Mouse (Mus musculus) layer of hippocampus, adult 2 months (tissue): ENCODE data around the gene Sptbn2. TPM values are rescaled to one million over a fixed set of nuclear protein-coding genes. Genes with fewer than 3 reads are reported as not detected.

Source experiments
- DNase-seq, 2 experiments: peaks; one replicate each; pipeline ENCODE4 v3.0.0; 2022; ENCODE audit warnings: low spot score in 2 of 2
- H3K27ac ChIP-seq: fragments of 200-600 bp; 2 replicates; pipeline ENCODE4 v1.8.1; 2022
- H3K4me3 ChIP-seq: fragments of 200-600 bp; 2 replicates; pipeline ENCODE4 v1.8.1; 2022; ENCODE audit warnings: mild to moderate bottlenecking
- CTCF ChIP-seq: fragments of 200-600 bp; conservative IDR thresholded peaks from 2 replicates; pipeline ENCODE4 v1.8.1; 2022; ENCODE audit warnings: antibody characterized with exemption, mild to moderate bottlenecking, moderate library complexity
- total RNA-seq, 2 experiments: library from RNA; stranded (reverse); gene quantifications; 2 replicates each; pipeline ENCODE4 v1.2.3; 2021

The Sptbn2 gene
- total RNA-seq, 2 experiments from 2014 or later, result 588 to 591 TPM

GRCm38 (mm10) chr19:4799083-4799482 is 88.1 kb downstream of the Sptbn2 start:
- Histone ChIP-seq H3K4me3 (no peak overlapping the region), H3K27ac (no peak overlapping the region)
- DNase-seq, result no peak
- no peak for TF ChIP-seq CTCF

Other genes starting within 250 kb of the Sptbn2 start
- gene Syt12, start 233.7 kb upstream of the Sptbn2 start, total RNA-seq, result 10 to 100 TPM; 28.9 to 31.6 TPM
- gene 2010003K11Rik, start 212.6 kb upstream of the Sptbn2 start, total RNA-seq, result not detected
- 10 to 100 TPM; 64.1 to 76.0 TPM for gene Pcx, start 200.7 kb upstream of the Sptbn2 start, total RNA-seq
- 10 to 100 TPM; 32.8 to 34.6 TPM for gene Lrfn4, start 95.5 kb upstream of the Sptbn2 start, total RNA-seq
- gene Rce1, start 85.5 kb upstream of the Sptbn2 start, total RNA-seq, result 10 to 100 TPM; 19.1 to 22.8 TPM
- gene Gm960, start 12.5 kb upstream of the Sptbn2 start, total RNA-seq, result 1 to 10 TPM; 1.2 to 2.5 TPM
- gene Rbm4b, start 45.3 kb downstream of the Sptbn2 start, total RNA-seq, result 10 to 100 TPM; 16.8 to 17.9 TPM
- gene Rbm4, start 82.7 kb downstream of the Sptbn2 start, total RNA-seq, result 10 to 100 TPM; 76.1 to 95.4 TPM
- gene Gm21992, start 100.4 kb downstream of the Sptbn2 start, total RNA-seq, result 10 to 100 TPM; 26.6 to 27.2 TPM
- 10 to 100 TPM; 59.5 to 65.9 TPM for gene Rbm14, start 100.5 kb downstream of the Sptbn2 start, total RNA-seq
- gene Ccs, start 128.2 kb downstream of the Sptbn2 start, total RNA-seq, result 10 to 100 TPM; 33.9 to 38.8 TPM
- 1 to 10 TPM; 1.7 to 2.2 TPM for gene Ccdc87, start 128.2 kb downstream of the Sptbn2 start, total RNA-seq
- gene Ctsf, start 144.0 kb downstream of the Sptbn2 start, total RNA-seq, result 100 to 1,000 TPM; 108 to 114 TPM
- gene Actn3, start 166.7 kb downstream of the Sptbn2 start, total RNA-seq, result 1 to 10 TPM in 1 of 2 experiments, under 1 TPM in 1; 0.82 to 1.5 TPM
- 10 to 100 TPM; 26.3 to 27.3 TPM for gene Zdhhc24, start 167.5 kb downstream of the Sptbn2 start, total RNA-seq
- 10 to 100 TPM; 35.9 to 46.3 TPM for gene Bbs1, start 195.5 kb downstream of the Sptbn2 start, total RNA-seq
- gene Dpp3, start 217.1 kb downstream of the Sptbn2 start, total RNA-seq, result 10 to 100 TPM; 36.6 to 44.2 TPM
- 10 to 100 TPM; 21.4 to 21.9 TPM for gene Peli3, start 232.0 kb downstream of the Sptbn2 start, total RNA-seq